Mouse (Mus musculus) C2C12 (cell line): ENCODE measurements around the gene Srf. TPM values are rescaled to one million over a fixed set of nuclear protein-coding genes. Genes with fewer than 3 reads are reported as not detected.
A peak's percentile ranks its signal among the peaks of the same experiment; 100 is the strongest.

ENCODE experiments used
- H3K27me3 ChIP-seq: one replicate; pipeline ENCODE4 v1.6.1; 2011; ENCODE audit not compliant: control insufficient read depth, insufficient read depth, insufficient read length
- H3K36me3 ChIP-seq: one replicate; pipeline ENCODE4 v1.6.1; 2011; ENCODE audit not compliant: control insufficient read depth, insufficient read depth
- H3K4me3 ChIP-seq: one replicate; pipeline ENCODE4 v1.5.1; 2011; ENCODE audit warnings: mild to moderate bottlenecking, control low read depth; ENCODE audit not compliant: poor library complexity, insufficient read depth, severe bottlenecking
- H3K79me2 ChIP-seq: one replicate; pipeline ENCODE4 v1.6.1; 2011; ENCODE audit not compliant: control insufficient read depth, insufficient read depth
- H3K79me3 ChIP-seq: one replicate; pipeline ENCODE4 v1.6.1; 2011; ENCODE audit warnings: low read depth, control low read depth
- H3ac ChIP-seq: one replicate; pipeline ENCODE3; 2011; ENCODE audit warnings: low read depth; ENCODE audit not compliant: control insufficient read depth, insufficient read length
- CEBPB ChIP-seq: IDR thresholded peaks from one replicate; pipeline ENCODE4 v1.6.1; 2011; ENCODE audit warnings: low read depth, mild to moderate bottlenecking, control low read depth, moderate library complexity
- CTCF ChIP-seq: IDR thresholded peaks from one replicate; pipeline ENCODE4 v1.5.1; 2011; ENCODE audit not compliant: control insufficient read depth, insufficient read depth, insufficient read length
- FOSL1 ChIP-seq: IDR thresholded peaks from one replicate; pipeline ENCODE4 v1.8.0; 2011; ENCODE audit warnings: mild to moderate bottlenecking, low read length; ENCODE audit not compliant: poor library complexity, insufficient read depth, severe bottlenecking
- MAX ChIP-seq: IDR thresholded peaks from one replicate; pipeline ENCODE4 v1.6.1; 2011; ENCODE audit warnings: mild to moderate bottlenecking, control low read depth
- MYOD1 ChIP-seq: IDR thresholded peaks from one replicate; pipeline ENCODE4 v1.6.1; 2011; ENCODE audit warnings: low read depth; ENCODE audit not compliant: control insufficient read depth, insufficient read length
- MYOG ChIP-seq: IDR thresholded peaks from one replicate; pipeline ENCODE4 v1.6.1; 2011; ENCODE audit not compliant: control insufficient read depth, insufficient read length; ENCODE audit errors: extremely low read depth
- USF1 ChIP-seq: IDR thresholded peaks from one replicate; pipeline ENCODE4 v1.6.1; 2011; ENCODE audit warnings: low read depth, mild to moderate bottlenecking, control low read depth, moderate library complexity
- polyA plus RNA-seq: library from polyadenylated mRNA; unstranded; fragments of >200 nt; fragmentation: generic; extraction: Trizol; gene quantifications from one replicate; pipeline ENCODE4 v1.2.1, GENCODE M21; 2012; ENCODE audit warnings: missing spikeins

Gene Srf
- polyA plus RNA-seq, 1 experiment: 101 TPM

DNA sequence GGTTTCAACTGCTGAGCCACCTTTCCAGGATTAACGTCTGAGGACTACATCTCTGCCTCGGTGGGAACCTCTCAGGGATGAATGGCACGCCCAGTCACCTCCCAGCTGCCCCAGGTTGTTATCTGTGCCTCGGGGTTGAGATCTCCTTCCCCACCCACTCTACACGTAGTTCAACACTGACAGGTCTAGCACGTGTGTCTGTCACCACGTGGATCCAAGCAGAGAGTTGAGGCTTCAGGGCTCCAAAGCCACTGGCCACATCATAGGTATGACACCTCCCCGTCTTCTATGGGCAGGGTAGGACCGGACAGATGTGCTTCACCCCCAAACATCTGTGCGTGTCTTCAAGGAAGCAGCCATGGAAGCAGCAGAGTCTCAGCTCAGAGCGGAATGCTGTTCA lies 42.0 kb upstream of the Srf start:
- Histone ChIP-seq H3K4me3 (no peak overlapping the region), H3K79me3 (no peaks in the 10 kb centered on the region), H3ac (no peak overlapping the region), H3K27me3 (no peaks in the 10 kb centered on the region), H3K36me3 (no peaks in the 10 kb centered on the region), H3K79me2 (no peaks in the 10 kb centered on the region)
- no peak for TF ChIP-seq FOSL1
- TF ChIP-seq MAX: no peak
- TF ChIP-seq CTCF: no peak
- TF ChIP-seq MYOD1: no peak
- no peak for TF ChIP-seq USF1
- no peak for TF ChIP-seq CEBPB
- TF ChIP-seq MYOG: no peak

DNA sequence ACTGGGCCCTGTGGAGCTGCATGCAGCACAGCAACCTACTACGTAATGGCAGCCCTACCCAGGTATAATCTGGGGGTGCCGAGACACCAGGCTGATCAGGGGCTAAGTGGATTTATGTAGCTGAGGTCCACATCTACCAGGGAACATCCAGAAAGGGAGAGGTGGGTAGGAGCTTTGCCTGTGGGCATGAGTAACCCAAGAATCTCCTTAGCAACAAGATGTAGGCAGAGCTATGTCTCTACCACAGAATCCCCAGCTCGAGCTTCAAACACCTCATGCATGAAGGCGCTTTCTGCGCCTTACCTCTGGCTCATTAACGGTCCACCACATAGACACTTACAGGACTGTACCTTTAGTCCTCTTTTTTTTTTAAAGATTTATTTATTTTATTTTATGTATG lies 39.4 kb upstream of the Srf start:
- H3K79me3 ChIP-seq: no peaks in the 10 kb centered on the region
- H3K36me3 ChIP-seq: no peaks in the 10 kb centered on the region
- no peak for TF ChIP-seq MYOD1
- TF ChIP-seq USF1: no peak
- no peak for TF ChIP-seq MAX
- no peak for TF ChIP-seq CEBPB
- no peak for TF ChIP-seq FOSL1
- no peak for TF ChIP-seq MYOG
- no peak for TF ChIP-seq CTCF
- H3K27me3 ChIP-seq: no peaks in the 10 kb centered on the region
- no peaks in the 10 kb centered on the region for H3K79me2 ChIP-seq
- H3ac ChIP-seq: no peak overlapping the region
- no peak overlapping the region for H3K4me3 ChIP-seq

DNA sequence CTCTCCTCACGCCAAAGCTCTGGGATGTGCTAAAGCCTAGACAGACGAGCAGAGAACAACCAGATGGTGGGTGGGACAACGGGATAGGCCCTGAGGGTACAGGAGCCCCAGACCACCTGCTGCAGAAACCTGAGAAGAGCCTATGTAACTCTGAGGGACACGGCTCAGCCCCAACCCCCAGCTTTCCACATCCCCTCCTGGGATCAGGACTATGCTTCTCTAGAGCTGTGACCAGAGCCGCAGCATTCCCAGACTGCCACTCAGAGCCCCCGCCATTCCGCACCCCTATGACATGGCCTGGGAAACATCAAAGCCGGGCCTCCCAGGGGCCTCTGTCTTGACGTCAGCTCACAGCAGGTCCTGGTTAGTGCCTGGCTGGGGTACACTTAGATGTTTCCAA lies 38.6 kb upstream of the Srf start:
- Histone ChIP-seq H3K79me3 (no peaks in the 10 kb centered on the region), H3ac (no peak overlapping the region), H3K79me2 (no peaks in the 10 kb centered on the region), H3K4me3 (no peak overlapping the region), H3K36me3 (no peaks in the 10 kb centered on the region), H3K27me3 (no peaks in the 10 kb centered on the region)
- TF ChIP-seq MYOD1: peak; percentile 30
- no peak for TF ChIP-seq MYOG

DNA sequence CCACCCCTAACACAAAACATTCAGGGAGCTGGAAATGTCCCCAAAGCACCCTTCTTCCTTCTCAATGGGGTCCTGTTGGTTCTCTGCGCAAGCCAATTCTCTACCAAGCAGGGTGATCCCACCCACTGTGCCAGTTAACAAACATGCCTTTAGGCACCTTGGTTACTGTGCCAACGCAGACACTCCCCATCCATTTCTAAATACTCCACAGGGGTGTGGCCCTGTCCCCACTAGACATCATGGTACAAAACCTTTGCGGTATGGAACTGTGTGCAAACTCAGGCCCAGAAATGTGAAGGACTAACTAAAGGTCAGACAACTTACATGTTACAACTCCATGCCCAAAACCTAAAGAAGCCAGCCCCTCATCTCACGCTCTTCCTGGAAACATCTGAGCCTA lies 37.1 kb upstream of the Srf start:
- H3K79me2 ChIP-seq: no peaks in the 10 kb centered on the region
- H3K27me3 ChIP-seq: no peaks in the 10 kb centered on the region
- H3K4me3 ChIP-seq: no peak overlapping the region
- H3K36me3 ChIP-seq: no peaks in the 10 kb centered on the region
- no peaks in the 10 kb centered on the region for H3K79me3 ChIP-seq
- no peak overlapping the region for H3ac ChIP-seq
- TF ChIP-seq MYOD1 (no peak), MAX (no peak), CTCF (no peak), MYOG (no peak), FOSL1 (no peak), USF1 (no peak), CEBPB (no peak)

DNA sequence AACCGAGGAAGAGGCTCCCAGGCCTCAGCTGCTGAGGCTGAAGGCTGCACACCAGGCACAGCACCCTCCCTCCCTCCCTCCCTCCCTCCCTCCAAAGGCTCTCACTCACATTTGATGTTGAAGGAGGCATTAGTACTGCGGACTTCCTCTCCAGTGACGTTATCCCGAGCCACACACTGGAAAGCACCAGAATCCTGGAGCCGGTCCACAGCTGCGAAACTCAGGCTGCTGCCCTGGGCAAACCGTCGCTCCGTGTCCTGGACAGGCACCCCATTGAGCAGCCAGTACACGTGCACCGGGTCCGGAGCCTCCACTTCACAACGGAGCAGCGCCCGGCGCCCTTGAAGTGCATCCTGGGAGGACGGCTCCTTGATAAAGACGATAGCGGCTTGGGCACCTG lies 35.4 kb upstream of the Srf start:
- Histone ChIP-seq H3K27me3 (no peaks in the 10 kb centered on the region), H3ac (no peak overlapping the region), H3K36me3 (no peaks in the 10 kb centered on the region), H3K4me3 (no peak overlapping the region), H3K79me2 (no peaks in the 10 kb centered on the region), H3K79me3 (no peaks in the 10 kb centered on the region)
- TF ChIP-seq FOSL1 (no peak), MYOD1 (no peak), CEBPB (no peak), MYOG (no peak)

DNA sequence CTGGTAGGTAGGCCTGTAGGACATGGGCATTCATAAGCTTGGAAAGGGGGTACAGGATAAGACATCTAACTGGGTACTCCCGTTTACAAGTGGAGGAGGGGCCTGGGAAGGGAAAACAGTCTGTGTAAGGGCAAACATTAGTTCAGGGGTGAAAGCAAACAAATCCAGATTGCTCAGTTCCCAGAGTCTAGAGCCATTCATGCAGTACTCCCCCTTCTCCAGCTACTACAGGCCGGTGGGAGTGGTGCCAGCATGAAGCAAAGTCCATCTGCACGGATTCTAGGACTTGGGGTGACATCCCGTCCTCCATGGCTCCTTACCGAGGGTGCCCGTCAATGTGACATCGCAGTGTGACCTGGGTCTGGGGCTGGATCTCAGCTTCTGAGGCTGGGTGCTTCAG lies 34.5 kb upstream of the Srf start:
- H3K36me3 ChIP-seq: no peaks in the 10 kb centered on the region
- no peaks in the 10 kb centered on the region for H3K27me3 ChIP-seq
- no peak overlapping the region for H3K4me3 ChIP-seq
- no peak overlapping the region for H3ac ChIP-seq
- no peak for TF ChIP-seq MYOD1
- no peak for TF ChIP-seq MAX
- TF ChIP-seq MYOG: no peak
- TF ChIP-seq CTCF: no peak
- no peak for TF ChIP-seq CEBPB
- no peak for TF ChIP-seq USF1
- TF ChIP-seq FOSL1: no peak
- H3K79me2 ChIP-seq: no peaks in the 10 kb centered on the region
- no peaks in the 10 kb centered on the region for H3K79me3 ChIP-seq
